Comparison of ENCODE assay signal across 8 mouse cellular contexts in genomic region chr9:43491024-43491751, GRCm38 (mm10).
DNase-seq lines count a peak whose midpoint lies in the region; ATAC-seq and TF ChIP-seq lines count a peak whose summit lies in the region.

No protein-coding gene starts in this region.

- no peak overlapping the region for H3K4me3 ChIP-seq in gastrocnemius, adult 2 months
- no peak overlapping the region for H3K4me3 ChIP-seq in lung, postnatal 0 days (ENCODE audit: low read depth, low read length)
- H3K4me3 ChIP-seq in cortical plate, adult 2 months (ENCODE audit: insufficient read depth, low read length): no peak overlapping the region
- no peak overlapping the region for H3K4me3 ChIP-seq in olfactory bulb, adult 2 months (ENCODE audit: insufficient read depth, low read depth, low read length)

- no peak for DNase-seq in gastrocnemius, adult 2 months
- no peak for DNase-seq in gastrocnemius, postnatal 36 days
- peak; percentile 64 for DNase-seq in lung, postnatal 0 days (ENCODE audit: low spot score)
- no peak for DNase-seq in lung, postnatal 4 days
- DNase-seq in left cerebral cortex, adult 18-20 months (ENCODE audit: low spot score in 2 of 2): no peak
- no peak for DNase-seq in frontal cortex, postnatal 25 days (ENCODE audit: low spot score in 2 of 2)

- H3K9ac ChIP-seq in lung, postnatal 0 days (replicated peaks; ENCODE audit: low read depth): no peak overlapping the region

- H3K27me3 ChIP-seq in lung, postnatal 0 days (replicated peaks; ENCODE audit: insufficient read depth, low read length): no peaks in the 10 kb centered on the region

- no peak for TF ChIP-seq POLR2A in cortical plate, adult 2 months (IDR thresholded peaks at IDR 0.05; ENCODE audit: extremely low read depth, insufficient read depth, low read length)
- no peak for TF ChIP-seq POLR2A in olfactory bulb, adult 2 months (IDR thresholded peaks at IDR 0.05; ENCODE audit: insufficient read depth, low read depth, low read length)

- no peaks in the 10 kb centered on the region for H3K36me3 ChIP-seq in lung, postnatal 0 days (ENCODE audit: insufficient read depth, low read length)

- no peak overlapping the region for H3K27ac ChIP-seq in gastrocnemius, adult 2 months
- no peak overlapping the region for H3K27ac ChIP-seq in lung, postnatal 0 days (ENCODE audit: low read length)
- no peak overlapping the region for H3K27ac ChIP-seq in cortical plate, adult 2 months (ENCODE audit: insufficient read depth, low read length)
- H3K27ac ChIP-seq in olfactory bulb, adult 2 months (ENCODE audit: insufficient read depth, low read depth, low read length): no peak overlapping the region

- WGBS in lung, postnatal 0 days: 62% methylated on average over 12 of the region's 12 CpGs
- WGBS in olfactory bulb, adult 2 months: 88% methylated on average over 12 of the region's 12 CpGs

- peak; percentile 77 for TF ChIP-seq CTCF in gastrocnemius, adult 2 months (IDR thresholded peaks at IDR 0.05)
- peak; percentile 68 for TF ChIP-seq CTCF in lung, postnatal 0 days (IDR thresholded peaks at IDR 0.05)
- TF ChIP-seq CTCF in cortical plate, adult 2 months (IDR thresholded peaks at IDR 0.05; ENCODE audit: extremely low read depth, insufficient read depth, low read length): peak; percentile 3; the same call in 1 of the 2 replicates
- peak; percentile 14; the same call in 1 of the 2 replicates for TF ChIP-seq CTCF in olfactory bulb, adult 2 months (IDR thresholded peaks at IDR 0.05; ENCODE audit: insufficient read depth, low read depth, low read length)

- ATAC-seq in lung, postnatal 0 days: no peak

- no peak overlapping the region for H3K4me2 ChIP-seq in lung, postnatal 0 days (replicated peaks; ENCODE audit: low read depth, low read length)

- TF ChIP-seq EP300 in lung, postnatal 0 days (IDR thresholded peaks at IDR 0.05): no peak

- H3K9me3 ChIP-seq in lung, postnatal 0 days (ENCODE audit: low read length): no peaks in the 10 kb centered on the region

- intact Hi-C loops in gastrocnemius, adult 2 months (cut with DNase I): loop anchor here (2.0 kb wide), 1 partner anchor 152 kb away; no protein-coding TSS in a partner anchor
- intact Hi-C loops in gastrocnemius, postnatal 36 days (cut with DNase I): loop anchor here (2.0 kb wide), 1 partner anchor 148 kb away; no protein-coding TSS in a partner anchor

- no peaks in the 10 kb centered on the region for H3K4me1 ChIP-seq in lung, postnatal 0 days (ENCODE audit: insufficient read depth, low read depth, low read length)
- H3K4me1 ChIP-seq in cortical plate, adult 2 months (ENCODE audit: control insufficient read depth, insufficient read depth, low read length): no peaks in the 10 kb centered on the region
- no peaks in the 10 kb centered on the region for H3K4me1 ChIP-seq in olfactory bulb, adult 2 months (ENCODE audit: control insufficient read depth, insufficient read depth, low read length)

Comparison
In these comparisons a context has a peak if more than half of its experiments do, and no peak if none do; other contexts are left out.
1. CTCF ChIP-seq: peak in every context shown above with its lines; median percentile 77 in gastrocnemius, adult 2 months; 68 in lung, postnatal 0 days; 14 in olfactory bulb, adult 2 months; 3 in cortical plate, adult 2 months.